Mouse (Mus musculus): ENCODE data around the gene Gm10322.

Gene Gm10322

DNA sequence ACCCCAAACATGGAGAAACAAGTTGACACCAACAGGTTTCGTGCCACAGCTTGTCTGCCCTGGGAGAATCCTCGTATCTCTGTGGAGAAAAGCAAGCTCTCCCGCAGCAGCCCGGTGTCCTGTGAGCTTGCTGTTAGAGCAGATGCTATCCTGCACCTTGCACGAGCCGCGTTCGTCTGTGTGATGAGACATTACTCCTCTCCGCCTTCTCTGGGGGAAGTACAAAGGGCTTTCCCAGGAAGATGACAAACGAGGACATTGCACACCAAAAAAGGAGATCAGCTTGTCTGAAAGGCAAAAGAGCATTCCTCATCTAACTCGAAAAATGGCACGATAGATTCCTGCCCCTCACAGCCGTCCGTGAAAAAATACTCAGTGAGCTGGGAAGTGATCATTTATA, 13.0 kb upstream of the Gm10322 start:
- DNase-seq = no peak

DNA sequence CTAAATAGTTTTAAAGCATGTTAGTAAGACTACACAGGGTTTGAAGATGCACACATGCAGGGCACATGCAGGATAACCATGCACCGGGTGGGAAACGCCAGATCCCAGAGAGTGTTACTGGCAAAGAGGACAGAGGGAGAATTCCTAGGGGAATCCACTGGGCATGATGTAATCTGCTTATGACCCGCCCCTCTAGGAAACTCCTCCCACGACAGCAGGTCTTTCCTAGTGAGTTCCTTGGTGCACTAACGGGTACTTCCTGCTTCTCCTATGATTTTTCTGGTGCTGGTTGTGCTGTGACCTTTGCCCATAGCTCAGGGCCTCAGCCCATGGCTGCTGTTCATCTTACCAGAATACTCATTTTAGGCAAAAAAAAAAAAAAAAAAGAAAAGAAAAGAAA, 12.0 kb upstream of the Gm10322 start:
- peak; percentile 62 for DNase-seq

DNA sequence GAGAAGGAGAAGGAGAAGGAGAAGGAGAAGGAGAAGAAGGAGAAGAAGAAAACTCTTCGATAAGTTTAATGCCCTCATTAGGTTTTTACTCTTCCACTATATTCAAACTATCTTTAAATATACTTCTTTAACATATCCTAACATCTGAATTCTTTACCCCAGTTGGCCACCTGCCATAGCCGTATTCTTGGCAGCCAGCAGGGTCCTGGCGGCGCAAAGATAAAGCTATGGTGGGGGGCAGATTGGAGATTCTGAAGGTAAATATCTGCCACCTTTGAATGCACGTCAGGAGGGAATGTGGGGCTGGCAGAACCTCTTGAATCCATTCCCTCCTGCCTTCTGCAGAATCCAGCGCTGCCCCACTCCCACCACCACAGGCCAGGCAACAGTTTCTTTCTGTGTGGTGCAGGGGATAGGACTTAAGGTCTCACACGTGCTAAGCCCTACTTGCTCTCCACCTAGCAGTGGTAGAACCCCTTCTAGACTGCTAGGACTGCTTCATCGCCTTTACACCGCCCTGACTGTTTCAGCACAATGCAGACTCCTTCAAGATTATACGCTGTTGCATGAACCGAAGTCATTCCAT, 10.9 kb upstream of the Gm10322 start:
- DNase-seq = no peak

DNA sequence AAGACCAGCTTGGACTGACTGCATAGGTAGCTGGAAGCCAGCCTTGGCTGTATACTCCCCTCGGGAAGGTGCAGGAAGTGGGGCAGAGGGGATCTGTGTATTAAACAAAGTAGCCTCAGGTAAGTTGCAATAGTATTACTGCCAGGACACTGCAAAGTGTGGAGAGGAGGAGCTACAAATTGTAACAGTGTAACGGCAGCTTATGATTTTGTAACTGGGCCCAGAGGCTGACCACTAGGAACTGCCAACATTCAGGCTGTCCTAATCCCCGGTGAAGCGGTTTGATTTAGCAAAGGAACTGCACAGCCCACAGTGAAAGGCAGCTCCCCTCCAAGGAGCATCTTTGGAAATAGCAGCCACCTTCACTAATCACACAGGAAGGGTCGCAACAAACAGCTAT, 2.6 kb upstream of the Gm10322 start:
- DNase-seq = no peak

DNA sequence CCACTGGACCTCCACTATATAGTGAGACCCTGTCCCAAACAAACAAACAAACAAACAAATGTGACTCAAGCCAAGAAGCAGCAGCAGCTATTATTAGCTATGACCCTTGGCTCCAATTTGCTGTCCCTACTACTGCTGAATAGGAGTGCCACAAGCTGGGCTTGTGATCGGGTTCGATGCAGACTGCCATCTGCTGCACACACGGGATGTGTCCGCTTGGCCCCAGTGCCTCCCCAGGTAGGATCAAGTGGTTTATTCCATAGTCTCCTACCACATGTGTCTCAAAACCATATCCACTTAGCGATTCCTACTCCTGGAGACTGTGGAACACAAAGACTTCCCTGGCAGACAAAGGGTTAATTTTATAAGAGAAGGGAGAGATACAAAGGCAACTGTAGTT, 1.7 kb upstream of the Gm10322 start:
- no peak for DNase-seq

DNA sequence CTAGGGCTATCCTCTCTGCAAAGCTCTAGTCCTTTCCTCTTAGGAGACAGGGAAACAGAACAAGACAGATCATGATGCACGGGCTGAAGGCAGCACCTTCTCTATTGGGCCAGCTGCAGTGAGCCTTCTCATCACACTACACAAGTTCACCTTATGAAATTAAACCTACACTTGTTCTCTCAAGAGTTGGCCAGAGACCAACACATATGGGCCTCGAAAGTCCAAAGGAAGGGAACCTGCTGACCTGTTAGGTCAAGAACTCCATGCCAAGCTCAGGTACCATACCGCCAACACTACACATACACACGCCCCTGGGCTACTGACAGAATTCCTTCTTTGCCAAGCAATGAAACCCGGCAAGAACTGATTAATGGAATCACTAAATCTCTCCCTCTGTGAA, 452 bp upstream of the Gm10322 start:
- no peak for DNase-seq

DNA sequence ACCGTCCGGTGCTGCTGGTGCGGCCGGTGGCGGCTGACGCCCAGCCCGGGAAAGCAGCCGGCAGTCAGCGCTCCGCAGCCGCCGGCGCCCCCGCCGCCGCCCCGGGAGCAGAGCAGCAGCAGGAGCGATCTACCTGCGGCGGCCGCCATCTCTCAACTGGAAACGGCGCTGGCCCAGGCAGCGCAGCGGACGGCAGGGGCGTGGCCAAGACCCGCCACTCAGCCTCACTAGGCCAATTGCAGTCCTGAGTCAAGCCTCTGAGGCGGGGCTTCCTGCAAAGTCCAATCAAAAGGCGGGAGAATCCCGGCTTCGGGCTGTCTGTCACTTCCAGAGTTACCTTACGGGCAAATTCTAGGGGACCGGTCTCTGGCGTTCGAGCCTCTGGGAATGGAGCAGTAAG, 659 bp downstream of the Gm10322 start, which contains the start of gene Mcu:
Gene Mcu, minus strand, starts transcription at position 171 of the 400 bp plus-strand sequence.
- DNase-seq = peak; percentile 98

DNA sequence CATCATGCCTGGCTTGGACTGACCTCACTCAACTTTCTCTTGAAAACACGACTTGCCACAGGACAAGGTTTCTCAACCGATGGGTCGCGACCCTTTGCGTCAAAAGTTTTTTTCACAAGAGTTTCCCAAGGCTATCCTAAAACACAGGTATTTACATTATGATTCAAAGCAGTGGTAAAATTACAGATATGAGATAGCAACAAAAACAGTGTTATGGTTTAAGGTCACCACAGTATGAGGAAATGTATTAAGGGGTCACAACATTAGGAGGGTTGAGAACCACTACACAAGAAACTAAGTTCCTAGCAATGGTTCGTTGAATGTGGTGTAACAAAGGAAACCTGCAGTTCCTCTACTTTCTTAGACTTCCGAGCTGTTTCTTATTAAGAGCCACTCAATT, 1.9 kb downstream of the Gm10322 start:
- no peak for DNase-seq

DNA sequence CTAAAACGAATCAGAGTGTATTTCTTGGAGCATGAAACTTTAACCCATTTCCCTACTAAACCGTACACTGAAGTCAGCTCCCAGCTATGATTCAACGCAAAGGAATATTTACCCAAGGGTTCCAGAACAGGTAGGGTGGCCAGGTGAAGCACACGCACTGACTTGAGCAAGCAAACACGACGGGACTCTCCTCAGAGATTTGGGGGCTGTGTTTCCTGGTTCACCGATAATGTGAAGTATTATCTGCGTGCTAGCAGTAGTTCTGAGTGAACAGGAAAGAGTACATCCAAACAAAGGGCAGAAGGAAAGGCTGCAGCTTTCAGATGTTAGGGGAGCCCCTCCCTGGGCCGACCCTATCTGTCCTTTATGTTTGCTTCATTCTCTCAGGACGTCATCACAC, 5.5 kb downstream of the Gm10322 start:
- no peak for DNase-seq

DNA sequence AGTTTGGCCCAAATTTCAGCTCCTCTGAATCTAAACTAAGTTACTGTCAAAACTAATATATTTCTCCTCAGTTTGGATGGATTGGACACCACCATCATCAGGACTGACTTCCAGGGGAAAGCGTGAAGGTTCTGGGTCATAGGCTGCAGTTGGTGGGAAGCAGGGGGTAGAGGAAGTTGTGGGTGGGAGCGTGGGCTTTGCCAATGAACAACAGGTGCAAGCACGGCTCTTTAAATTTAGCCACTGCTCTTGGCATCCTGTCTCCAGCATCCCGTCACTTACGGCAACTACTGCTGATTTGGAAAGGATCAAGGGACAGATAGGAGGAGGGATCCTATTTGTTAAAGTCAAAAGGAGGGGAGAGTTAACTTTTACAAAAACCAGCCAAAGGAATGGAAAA, 7.6 kb downstream of the Gm10322 start:
- DNase-seq = no peak

DNA sequence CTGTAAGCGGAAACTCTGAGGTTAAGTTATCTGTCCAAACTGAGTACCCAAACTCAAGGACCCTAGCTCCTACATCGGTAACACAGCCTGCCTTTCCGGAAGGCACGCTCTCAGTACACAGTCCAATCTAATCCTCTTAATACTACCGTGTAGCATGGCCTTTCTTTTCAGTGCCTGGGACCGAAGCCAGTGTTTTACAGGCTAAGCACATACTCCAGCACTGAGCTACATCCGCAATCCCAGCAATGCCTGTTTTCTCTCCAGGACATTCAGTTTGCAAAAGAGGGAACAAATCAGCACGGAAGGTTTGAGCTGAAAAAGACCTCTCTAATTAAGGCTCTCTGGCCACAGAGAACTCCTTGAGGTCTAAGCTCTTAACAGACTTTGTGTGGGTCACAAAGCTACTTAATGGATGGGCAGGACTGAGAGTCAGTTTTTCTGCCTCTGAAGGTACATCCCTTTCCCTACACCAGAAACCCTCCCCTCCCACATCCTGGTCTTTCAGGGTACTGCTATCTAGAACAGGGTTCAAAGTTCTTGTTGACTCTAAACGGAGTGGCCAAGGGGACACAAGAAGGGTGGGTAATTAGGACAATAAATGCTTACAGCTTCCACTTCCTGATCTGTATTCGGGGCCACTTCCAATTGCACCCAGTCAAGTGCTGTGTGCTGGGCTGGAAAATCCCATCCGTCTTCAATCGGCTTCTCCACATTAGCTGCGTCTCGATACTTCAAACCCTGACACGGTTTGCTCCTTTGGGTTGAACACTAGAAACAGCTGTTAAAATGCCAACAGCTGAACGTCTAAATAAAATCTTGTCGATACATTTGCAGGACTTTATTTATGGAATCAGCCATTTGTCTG, 13.0 kb downstream of the Gm10322 start:
- DNase-seq = peak; percentile 33

DNA sequence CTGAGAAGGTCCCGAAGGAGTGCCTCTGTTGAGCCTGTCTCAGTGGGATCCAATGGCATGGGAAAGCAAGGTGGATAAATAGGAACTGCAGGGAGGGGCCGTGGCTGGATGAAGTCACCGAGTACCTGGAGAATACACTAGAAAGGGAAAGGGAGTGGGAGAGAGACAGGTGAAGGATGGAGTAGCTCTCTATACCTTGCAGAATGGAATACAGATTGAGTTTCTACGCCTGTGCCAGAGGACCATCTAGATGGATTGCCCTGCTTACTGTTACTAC, 13.6 kb downstream of the Gm10322 start:
- DNase-seq = no peak

DNA sequence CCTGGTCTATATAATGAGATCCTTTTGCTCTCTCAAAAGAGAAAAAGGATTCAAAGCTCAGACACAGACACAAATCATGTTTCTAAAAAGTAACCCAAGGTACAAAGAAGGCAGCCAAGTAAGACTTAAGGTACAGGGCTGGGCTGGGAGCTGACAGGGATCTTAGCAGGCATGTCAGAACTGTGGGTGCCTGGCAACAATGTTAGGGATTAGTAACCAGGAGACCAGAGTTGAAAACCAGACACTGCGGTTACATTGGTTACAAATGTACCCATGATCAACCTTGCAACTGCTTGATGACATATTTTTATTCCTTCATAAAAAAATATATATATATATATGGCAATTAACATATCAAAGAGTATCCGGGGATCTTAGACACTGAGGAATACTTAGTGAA, 20.2 kb downstream of the Gm10322 start:
- DNase-seq = no peak

DNA sequence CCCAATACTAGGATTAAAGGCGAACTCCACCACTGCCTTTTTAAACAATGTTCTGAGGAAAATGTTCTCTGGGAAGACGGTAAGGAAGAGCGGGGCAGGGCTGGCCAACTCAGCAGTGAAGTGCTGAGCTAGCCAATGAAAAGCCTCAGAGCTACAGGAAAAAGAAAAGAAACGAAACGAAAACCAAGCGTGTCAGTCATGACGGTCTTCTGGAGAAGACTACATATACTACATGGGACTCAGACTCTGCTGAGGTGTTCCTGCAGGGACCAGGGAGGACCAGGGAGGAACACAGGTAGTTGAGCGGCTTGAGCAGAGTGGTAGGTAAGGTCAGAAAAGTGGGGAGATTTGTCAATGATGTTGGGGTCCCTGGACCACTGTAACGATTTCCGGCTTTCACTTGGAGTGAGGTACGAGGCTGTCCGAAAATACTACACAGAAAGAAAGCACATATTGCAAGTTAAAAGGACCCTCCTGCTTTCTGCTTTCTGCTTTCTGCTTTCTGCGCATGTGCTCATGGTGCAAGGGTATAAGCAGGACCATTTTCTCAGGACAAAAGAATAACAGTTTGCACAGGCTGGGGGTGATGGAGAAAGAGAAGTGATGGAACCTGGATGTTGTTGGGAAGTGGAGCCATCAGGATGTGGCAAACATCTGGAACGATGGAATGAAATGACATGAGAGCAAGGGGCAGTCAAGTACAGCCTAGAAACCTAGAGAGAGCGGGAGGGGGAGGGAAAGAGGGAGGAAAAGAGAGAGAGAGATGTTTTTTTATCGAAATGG, 21.1 kb downstream of the Gm10322 start:
- peak; percentile 19 for DNase-seq

DNA sequence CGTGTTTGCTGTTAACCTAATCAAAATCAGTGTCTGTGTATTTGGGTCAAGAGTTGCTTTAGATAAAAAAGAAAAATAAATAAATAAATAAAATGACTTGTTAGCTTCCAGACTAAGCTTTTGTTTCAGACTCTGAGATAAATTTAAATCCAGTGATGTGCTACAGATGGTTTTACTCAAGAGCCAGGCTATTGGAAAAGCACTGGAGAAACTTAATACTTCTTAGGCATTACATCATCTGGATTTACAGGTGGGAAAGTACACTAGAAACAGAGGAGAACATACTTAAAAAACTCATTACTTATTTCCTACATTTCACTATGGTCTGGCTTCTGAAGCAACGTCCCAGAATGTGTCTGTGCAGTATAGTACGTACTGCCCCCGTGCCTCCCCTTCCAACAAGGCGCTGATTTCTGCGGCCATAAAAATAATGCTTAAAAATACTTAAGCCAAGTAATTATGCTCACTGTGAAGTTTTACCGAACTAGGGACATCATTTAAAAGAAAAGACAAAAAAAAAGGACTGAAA, 21.8 kb downstream of the Gm10322 start:
- DNase-seq = no peak

DNA sequence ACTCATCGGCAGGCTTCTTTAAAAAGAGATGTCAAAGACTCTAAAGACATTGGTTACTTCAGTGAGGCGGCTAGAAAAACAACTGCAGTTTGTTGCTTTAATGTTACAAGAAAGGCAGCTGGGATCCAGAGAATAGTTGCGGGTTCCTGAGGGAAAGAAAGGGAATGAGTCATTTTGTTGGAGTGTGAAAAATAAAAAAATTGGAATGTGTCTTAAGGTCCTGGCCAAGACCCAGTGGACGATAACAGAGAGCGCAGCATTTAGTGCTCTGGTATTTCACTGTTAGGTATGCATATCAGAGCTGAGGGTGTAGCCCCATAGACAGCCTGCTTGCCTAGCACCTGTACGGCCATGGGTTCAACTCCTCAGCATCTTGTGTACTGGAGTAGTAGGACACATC, 22.7 kb downstream of the Gm10322 start:
- DNase-seq = peak; percentile 17

DNA sequence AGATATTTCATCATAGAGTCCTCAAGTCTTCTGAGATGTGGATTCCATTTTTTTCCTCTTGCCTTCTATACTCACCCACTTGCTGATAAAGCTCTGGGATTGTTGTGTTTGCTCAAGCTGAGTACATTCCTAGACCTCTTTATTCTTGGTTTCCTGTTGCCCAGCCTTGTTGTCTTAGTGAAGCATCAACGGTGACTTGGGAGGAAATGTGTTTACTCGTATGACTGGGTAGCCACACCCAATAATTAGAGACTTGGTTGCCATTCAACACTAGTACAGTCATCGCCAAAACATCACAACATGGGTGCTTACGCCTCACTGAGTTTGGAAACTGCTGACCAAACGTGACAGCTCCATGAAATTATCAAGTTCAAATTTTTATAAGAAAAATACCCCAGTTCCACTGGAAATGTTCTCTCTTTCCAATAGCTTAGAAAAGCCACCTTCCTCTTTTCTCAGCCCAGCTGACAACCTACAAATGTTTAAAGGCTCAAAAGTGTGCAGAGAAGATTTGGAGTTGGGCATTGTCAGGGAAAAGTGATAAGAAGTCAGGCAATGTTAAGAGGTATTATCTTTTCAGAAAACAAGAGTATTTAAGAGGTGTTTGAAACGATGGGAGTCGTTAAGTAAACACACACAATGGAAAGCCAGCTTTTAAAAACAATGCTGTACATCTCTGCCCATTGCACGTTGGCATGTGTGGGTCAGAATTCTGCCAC, 27.0 kb downstream of the Gm10322 start:
- peak; percentile 49 for DNase-seq

DNA sequence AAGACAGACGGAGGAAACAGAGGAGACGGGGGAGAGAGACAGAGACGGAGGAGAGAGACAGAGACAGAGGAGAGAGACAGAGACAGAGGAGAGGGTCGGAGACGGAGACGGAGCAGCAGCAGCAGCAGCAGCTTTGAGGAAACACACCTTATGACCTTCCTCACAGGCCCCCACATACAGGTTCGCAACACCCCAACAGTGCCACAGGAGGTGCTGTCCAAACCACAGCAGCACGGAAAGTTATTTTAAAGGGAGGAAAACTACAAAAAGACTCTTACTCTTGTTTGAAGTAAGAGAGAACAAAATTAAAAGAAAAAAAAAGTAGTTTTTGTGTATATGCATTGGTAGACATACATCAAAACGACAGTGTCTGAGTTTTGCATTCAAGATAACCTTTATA, 27.8 kb downstream of the Gm10322 start:
- no peak for DNase-seq

DNA sequence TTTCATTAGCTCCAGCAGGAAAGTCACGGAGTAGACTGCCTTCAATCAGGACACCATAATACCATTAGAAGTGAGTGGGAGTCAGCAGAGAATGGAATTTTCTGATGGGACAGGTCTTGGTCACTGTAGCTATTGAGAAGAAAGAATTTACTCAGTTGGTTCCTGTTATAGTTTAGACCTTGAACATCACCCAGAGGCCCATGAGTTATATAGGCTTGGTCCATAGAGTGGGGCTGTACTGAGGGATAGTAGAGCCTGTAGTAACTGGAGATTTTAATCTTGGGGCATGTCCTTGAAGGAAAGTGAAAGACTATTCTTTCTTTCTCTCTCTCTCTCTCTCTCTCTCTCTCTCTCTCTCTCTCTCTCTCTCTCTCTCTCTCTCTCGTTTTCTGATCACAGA, 28.8 kb downstream of the Gm10322 start:
- no peak for DNase-seq

DNA sequence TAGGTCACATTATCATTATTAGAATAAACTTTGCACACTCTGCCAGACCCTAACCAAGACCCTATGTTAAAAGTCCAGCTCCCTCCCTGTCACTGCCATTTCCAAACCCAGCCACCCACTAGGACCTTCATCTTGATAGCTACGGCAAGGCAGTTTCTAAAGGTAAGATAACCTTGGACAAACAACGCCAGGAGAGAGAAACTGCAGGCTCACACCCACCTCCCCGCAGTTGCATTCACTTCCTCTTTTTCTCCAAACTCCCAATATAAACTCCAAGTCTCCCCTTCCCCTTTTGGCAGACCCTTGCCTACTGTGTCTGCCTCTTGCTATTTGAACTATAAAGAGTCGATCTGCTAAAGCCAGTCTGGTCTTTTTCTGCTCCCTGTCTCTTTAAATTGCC, 29.3 kb downstream of the Gm10322 start:
- DNase-seq = no peak

DNA sequence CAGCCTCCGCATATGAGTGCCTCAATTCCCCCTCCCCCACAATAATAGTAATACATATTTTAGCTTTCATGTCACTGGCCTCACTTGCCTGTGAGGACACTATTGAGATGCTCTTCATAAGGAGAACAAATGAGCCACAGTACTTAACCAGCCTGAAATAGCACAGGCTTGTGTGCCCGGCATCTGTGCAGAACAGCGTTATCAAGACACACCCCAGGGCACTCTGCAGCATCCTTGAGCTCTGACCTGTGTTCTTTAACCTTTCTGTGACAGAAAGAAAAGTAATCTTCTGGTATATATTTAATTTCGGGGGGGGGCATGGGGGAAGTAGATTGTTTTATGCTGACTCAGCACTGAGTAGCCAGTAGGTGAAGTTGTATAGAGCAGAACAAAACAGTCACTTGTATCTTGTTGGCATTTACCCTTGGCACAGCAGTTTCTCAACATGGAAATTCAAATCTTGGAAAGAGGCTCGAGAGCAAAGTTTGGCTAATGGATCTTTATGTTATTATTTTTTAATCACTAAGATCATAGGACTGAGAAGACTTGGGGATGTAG, 31.0 kb downstream of the Gm10322 start:
- DNase-seq = no peak

DNA sequence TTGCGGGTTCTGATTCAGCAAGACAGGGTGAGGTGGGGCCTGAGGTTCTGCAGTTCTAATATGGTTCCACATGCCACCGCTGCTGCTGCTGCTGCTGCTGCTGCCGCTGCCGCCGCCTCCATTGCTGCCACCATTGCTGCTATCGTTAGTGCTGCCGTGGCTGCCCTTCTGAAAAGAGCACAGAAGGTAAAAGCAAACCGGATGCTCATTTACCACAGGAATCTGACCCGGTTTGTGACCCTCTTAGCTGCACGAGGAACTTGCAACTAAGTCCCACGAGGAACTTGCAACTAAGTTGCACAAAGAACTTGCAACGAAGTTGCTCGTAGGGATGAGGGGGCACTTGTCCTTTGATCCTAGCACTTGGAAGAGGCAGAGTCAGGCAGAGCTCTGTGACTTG, 40.9 kb downstream of the Gm10322 start:
- no peak for DNase-seq

DNA sequence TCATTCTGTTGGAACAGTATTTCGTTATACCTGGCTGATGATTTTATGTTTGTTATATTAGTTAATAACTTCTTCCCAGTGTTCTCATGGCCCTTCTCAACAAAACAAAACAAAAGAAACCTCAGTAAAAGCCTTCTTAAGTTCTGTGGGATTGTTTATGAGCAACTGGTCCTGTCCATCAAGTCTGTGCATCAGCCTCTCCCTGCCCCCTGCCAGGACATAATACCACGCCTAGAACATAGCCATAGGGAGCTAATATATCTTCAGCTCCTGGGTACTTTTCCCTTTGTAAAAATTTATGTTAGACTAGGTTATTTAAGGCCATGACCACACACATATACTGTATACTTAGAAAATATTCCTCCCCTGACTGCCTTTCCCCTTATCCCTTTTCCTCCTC, 48.9 kb downstream of the Gm10322 start:
- no peak for DNase-seq

Data from lung, postnatal 36 days (tissue).